Mouse (Mus musculus): Measurements from ENCODE around the gene Hdac4.

DNA sequence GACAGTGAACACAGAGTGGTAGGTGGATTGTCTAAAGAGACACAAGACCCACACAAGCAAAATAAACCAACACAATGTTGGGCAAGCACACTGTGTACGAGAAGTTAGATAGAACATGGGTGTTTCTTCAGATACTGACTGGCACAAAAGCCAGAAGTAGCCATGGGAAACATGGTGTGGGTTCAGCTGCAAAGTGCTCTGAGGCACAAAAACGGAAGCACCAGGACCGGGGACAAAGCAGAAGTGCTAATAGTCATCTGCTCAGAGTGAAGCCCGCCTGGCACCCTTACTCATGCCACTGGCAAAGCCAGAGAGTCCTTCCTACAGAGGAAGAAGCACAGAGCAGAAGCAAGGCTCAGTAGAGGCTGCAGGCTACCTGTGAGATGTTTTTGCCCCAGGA, 143.3 kb downstream of the Hdac4 start:
- no peak for TF ChIP-seq CTCF (IDR thresholded peaks at IDR 0.05; ENCODE audit: borderline replicate concordance, insufficient read depth, low read length)
- no peak for TF ChIP-seq POLR2A (IDR thresholded peaks at IDR 0.05; ENCODE audit: low read depth, low read length)
